Mouse (Mus musculus): ENCODE results near the gene Lrmda.

DNA sequence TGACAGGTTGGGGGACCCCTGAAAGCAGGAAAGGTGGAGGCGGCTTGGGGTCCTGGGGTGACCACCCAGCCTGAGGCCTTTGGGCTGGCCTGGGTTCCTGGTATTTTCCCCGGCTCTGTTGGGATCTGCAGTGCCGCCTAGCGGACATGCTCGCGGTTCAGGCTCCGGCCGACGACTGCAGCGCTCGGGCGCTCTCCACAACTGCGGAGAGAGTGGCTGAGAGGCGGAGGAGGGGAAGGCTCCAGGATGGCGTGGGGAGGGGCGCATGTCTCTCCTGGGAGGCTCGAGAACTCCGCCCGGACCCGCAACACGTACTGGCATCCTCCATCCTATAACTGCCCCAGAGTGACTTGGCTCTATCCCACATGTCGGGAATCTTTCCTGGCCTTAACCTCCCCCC lies 38.0 kb upstream of the Lrmda start:
- TF ChIP-seq CTCF (IDR thresholded peaks at IDR 0.05) (peak; percentile 93), POLR2A (IDR thresholded peaks at IDR 0.05; ENCODE audit: insufficient read depth, low read depth, low read length) (no peak)

Measured in heart, adult 2 months (tissue).